Mouse (Mus musculus) frontal cortex, adult (tissue): ENCODE data around the gene Srpk1.
A peak's percentile ranks its signal among the peaks of the same experiment; 100 is the strongest.

ENCODE experiments used
- ATAC-seq: cut with Nextera tagmentation; 2 replicates; pipeline ENCODE4 v1.9.2; 2017; ENCODE audit warnings: mild to moderate bottlenecking, moderate library complexity, mixed read lengths; ENCODE audit not compliant: low TSS enrichment

The Srpk1 gene

DNA sequence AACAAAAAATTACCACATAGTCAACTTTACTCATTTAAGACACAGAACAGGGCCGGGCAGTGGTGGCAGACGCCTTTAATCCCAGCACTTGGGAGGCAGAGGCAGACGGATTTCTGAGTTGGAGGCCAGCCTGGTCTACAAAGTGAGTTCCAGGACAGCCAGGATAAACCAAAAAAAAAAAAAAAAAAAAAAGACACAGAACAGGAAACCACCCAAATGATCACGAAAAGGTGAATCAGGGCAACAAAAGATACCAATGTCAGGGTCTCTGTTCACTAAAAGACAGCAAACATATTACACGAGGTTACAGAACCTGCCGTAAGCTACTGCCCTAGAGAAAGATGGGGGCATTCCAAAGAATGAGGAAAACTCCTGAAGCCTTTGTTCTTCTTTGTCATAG lies 9.4 kb downstream of the Srpk1 start:
- ATAC-seq = no peak

DNA sequence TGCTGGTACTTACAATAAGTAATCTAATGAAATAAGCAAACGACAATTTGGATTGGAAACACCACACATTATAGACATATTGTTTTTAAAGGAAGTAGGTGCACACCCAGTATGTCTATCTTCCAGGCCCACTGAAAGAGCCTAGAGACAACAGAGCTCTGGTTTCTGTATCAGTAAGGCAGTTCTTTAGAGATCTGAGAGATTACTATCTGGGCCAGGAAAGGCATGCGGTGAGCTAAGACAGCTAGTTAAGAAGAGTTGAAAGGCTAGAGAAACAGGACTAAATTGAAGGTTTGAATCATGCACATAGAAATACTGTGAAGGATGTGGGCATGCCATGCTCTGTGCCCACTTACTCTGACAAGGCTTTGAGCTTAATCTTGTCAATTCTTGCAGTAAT lies 9.9 kb downstream of the Srpk1 start:
- no peak for ATAC-seq

DNA sequence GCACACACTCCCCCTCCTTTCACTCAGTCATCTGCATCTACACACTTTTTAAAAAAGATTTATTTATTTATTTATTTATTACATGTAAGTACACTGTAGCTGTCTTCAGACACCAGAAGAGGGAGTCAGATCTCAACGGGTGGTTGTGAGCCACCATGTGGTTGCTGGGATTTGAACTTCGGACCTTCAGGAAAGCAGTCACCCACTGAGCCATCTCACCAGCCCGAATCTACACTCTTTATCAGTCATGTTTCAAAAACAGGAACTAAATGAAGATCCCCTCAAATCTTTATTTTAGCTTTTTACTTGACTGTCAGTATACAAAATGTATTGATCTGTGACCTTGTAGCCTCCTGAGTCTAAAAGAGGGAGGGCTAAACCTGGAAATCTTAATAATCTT lies 13.0 kb downstream of the Srpk1 start:
- ATAC-seq = no peak

DNA sequence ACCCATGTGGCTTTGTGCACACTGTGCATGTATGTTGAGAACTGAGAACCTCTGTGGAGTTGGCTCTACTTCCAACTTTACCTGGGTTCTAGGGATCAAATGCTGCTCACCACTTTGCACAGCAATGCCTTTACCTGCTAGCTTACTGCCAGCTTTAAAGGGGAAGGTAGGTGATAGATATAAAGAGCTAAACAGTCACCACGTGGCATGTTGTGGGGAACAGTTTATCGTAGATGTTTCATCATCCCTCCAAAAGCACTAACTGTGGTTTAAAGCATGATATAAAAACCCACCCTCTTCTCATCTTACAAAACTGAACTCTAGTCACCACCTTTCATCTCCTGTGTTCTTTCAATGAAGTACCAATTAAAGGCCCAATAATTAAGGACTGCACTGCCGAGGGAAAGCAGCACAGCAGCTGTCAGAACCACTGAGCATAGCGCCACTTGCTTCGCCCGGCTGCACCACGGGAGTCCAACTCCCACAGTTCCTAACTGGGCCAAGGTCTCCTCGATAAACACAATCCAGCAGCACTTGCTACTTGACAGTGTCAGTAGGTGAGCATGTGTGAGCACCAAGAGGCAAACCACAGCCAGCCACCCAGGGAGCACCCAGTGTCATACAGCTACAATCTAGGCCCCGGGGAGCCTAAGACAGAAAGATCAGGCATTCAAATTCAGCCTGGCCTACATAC lies 20.8 kb downstream of the Srpk1 start:
- ATAC-seq = no peak

DNA sequence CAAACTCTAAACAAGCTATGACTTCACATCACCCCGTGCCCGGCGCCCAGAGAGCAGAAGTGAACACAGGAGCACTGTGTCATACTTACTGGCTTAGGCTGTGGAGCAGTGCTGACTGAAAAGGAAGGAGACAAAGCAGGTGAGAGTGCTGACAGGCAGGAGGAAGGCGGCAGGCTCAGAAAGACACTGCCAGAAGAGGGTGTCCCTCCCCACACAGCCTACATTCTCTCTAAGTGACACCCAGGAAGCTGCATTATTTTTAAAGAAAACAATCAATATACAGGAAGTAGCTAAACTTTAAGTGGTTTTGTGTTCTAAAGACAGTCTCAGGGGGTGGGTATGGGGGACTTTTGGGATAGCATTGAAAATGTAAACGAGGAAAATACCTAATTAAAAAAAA lies 21.7 kb downstream of the Srpk1 start:
- no peak for ATAC-seq

DNA sequence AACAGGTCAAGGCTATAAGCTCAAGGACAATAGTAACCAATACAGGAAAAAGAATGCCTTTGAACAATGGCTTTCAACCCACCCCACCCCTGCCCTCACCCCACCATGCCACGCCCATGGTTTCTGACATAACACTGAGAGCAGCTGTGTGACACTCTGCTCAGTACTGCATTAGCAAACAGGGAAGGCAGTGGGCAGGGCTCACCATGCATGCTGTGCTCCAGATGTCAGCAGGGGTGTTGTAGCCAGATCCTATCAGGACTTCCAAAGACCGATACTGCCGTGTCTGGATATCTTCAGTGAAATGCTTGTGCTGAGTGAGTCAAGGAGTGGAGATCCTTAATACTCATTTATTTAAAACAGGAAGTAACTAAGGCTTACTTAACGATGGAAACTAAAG lies 28.5 kb downstream of the Srpk1 start:
- ATAC-seq = no peak

DNA sequence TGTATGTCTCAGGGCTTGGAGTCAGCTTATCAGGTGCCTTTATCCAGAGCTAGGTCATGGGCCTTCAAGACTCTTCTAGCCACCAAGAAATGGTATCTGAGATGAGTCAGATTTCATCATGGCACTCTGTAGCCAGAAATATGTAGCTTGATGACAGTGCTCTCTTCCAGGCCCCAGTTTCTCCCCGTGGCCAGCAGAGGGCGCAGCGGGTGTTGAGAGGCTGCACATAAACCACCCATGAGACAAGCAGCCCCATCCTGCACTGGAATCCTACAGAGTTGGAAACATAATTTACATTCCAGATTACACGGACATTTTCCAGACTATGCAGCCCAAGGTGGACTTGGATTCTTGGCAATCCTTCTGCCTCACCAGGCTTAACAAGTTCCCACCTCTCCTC lies 29.5 kb downstream of the Srpk1 start:
- peak; percentile 87 for ATAC-seq

DNA sequence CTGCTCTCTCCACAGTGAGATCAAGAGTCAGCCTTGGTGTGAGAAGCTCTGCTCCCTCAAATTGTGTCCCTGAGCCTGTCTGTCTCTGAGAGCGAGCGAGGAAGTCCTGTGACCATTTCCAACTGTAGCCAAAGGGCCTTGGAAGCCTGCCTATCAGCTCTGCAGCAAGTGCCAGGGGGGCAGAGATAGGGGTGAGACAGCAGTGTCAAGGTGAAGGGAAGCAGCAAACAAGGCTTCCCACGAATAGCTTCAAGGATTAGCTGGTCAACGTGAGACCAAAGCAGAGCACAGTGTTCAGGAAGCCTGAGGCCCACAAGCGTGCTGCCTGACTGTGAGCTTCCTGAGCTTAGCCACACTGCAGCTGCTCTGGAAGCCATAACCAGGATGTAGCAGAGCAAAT lies 31.0 kb downstream of the Srpk1 start:
- no peak for ATAC-seq

DNA sequence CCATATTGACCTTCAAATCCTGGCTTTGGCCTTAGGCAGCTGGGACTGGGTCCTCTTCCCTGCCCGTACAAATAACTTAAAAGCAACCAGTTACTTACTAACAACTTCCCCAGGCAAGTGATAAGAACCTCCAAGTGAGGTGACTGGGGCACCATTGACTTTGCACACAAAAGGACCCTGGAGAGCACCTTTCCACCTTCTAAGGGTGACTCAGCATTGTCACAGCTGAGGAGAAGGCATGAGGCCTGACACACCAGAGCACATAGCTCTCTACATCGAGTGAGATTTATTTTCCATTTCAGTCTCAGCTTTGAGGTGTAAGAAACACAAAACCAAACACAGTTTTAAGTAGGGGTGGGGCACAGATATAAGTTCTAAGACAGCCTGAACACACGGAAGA lies 31.9 kb downstream of the Srpk1 start:
- no peak for ATAC-seq

DNA sequence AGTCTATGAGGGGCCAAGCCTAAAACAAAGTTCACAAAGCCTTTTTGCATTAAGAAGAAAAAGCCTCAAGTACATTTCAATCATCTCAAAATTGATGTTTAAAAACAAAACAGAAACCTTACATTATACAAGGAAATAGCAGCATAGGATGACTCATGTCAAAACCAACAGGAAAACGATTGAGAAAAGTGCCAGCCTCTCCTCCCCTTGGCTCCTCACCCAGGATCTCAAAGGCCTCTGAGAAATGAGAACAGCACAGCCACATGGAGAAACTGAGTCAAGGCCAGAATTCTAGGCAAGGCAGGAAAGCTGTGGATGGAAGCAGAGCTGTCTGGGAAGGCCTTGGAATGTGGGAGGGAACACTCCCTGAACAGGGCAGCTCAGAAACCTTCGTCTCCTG lies 33.9 kb downstream of the Srpk1 start:
- no peak for ATAC-seq

DNA sequence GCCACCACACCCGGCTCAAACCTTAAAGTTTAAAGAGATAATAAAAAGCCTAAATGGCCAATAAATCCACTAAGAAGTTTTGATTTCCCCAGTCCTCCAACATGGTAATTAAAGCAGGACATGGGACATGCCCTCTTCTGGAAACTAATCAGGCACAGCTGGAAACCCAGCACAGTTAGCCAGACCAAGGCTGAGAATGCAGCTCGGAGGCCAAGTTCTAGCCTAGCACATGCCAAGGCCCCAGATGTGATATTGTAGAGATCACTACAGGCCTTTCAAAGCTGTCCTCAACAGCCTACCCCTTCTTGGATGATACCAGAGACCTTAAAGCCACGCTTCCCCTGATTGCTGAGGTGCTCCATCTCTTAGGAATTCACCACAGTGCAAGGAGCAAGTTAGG lies 36.0 kb downstream of the Srpk1 start:
- no peak for ATAC-seq

DNA sequence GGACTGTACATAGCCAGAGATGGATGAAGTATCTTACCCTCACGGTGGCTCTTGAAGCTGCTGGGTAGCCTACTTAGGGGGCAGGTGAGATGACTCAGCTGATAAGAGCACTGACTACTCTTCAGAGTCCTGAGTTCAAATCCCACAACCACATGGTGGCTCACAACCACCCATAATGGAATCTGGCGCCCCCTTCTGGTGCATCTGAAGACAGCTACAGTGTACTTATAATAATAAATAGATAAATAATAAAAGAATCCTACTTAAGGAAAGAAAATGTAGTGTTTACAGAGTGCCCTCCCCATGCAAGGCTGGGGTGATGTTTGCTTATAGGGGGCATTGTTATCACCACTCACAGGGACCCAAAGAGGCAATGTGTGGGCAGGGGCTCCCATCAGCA lies 41.5 kb downstream of the Srpk1 start:
- no peak for ATAC-seq

DNA sequence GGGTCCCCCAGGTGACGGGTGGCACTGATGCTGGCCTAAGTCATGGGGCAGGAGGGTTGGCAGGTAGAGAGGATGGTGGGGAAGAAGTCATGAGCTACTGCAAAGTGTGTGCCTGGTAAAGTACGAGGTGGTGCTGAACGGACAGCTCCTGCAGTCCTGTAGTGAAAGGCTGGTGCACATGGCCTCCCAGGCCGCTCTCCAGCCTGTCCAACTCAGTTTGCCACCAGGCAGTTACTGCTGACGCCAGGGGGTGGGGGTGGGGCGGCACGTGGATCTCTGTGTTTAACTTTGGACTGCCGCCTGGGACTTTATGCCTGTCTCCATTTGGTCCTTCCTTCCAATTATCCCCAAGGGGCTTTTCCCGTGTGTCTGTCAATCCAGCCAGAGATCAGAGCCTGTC lies 42.1 kb downstream of the Srpk1 start:
- no peak for ATAC-seq

DNA sequence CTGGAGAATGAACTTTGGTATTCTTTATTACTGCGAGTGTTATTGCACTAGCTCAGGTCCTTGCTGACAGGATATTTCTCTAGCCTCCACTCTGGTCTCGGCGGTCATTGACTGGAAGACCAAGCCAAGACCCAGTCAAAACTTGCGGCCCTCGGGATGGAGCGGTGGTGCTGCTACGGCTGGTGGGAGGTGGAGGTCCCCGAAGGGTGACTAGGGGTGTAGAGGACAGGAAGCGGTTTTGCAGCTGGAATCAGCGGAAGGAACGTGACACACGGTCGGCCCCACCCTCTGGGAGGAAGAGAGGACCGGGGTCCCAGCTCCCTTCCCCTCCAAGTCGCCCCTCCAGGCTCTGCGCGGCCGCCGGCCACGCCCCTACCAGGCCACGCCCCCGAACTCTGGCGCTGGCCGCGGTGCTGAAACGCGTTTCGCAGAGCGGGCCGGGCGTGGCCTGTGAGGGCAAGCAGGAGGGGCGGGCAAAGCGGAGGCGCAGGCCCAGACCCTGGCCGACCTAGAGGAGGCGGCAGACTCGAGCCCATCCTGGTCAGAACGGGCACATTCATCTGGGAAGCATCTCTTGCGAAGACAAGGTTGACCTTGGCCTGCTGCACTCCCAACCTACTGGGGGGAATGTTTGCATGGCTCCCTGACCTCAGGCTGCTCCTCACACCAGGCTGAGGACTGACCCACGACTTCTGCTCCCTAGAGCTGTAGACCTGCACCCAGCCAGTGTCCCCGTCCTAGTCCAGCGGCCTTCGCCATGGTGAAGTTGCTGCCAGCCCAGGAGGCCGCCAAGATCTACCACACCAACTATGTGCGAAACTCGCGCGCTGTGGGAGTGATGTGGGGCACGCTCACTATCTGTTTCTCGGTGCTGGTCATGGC lies 47.0 kb downstream of the Srpk1 start, which contains the start of gene Lhfpl5:
Gene Lhfpl5 (plus strand): TSS at position 398 of the 882 bp plus-strand sequence.
- ATAC-seq = peak; percentile 44; the same call in 1 of the 2 replicates

DNA sequence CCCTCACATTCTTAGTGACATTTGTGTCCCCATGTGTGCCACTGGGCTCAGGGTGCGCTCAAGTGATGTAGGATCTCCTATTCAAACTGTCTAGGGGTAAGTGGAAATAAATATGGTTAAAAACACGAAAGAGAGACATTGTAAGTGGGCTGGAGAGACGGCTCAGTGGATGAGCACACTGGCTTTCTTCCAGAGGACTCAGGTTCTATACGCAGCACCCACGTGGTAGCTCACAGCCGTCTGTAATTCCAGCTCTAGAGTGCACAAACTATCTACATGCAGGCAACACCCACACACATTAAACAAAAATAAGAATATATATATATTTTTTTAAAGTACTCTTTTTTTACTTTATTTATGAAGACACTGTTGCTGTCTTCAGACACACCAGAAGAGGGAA lies 49.6 kb downstream of the Srpk1 start:
- no peak for ATAC-seq

DNA sequence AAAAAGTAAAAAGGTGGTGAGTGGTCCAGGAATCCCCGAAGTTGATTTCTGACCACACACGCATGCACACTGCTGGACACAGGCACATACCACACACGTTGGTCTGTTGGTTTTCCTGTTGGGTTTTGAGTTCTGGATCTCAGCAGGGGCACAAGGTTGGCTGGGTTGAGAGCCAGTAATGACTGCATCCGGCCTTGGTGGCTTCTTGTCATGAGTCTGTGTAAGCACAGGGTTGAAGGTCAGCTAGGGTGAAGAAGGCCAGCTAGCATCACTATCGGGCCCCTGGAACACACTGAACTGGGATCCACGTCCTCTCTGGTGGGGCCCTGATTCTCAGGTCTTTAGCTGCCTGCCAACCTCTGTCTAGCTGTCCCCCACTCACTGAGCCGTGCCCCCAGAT lies 50.0 kb downstream of the Srpk1 start:
- ATAC-seq = no peak

DNA sequence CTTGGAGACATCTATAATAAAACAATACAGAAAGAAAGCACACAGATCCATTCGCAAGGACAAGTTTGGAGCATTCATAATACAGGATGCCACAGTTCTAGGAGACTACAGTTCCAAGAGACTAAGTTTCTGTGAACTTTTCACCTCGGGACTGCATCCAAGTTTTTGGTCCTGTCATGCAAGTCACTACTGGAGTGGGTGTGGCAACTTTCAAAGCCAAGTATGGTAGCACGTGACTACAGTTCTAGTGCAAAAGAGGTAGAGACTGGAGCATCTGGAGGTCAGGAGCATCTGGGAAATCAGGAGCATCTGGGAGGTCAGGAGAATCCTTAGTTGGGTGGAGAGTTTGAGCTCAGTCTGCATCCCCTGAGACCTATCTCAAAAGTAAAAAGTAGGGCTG lies 50.6 kb downstream of the Srpk1 start:
- no peak for ATAC-seq

DNA sequence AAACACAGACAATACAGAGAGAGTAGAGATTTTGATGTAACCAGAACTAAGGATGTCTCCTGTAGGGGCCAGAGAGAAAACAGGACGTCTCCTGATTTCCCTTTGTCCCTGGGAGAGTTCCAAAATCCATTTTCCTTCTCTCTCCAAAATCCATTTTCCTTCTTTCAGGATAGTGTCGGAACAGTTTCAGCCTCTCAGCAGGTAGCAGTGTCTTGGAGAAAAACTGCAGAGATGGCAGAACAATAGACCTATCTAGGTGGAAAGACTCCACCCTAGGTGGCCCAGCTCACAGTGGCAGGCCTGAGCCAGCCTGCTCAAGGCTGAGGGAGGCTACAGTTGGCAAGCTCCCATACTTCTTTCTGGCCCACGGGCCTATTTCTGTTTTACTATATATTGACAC lies 55.0 kb downstream of the Srpk1 start:
- no peak for ATAC-seq

DNA sequence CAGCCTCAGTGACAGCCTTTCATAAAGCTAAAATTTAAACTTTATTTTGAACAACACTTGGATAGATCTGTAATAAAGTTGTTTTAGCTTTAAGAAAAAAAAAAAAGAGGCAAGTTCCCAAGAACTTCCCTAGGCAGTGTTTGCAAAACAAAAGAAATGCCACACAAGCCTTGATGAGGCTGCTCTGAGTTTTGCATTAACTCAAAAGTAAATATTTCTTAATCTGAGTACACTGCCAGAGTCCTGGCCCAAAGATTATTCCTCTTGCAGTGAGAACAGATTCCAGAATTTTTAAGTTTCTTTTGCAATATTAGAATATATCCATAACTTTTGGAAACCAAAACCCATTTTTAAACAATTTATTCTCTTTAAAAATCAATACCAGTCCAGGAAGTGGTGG lies 57.3 kb downstream of the Srpk1 start:
- ATAC-seq = no peak

DNA sequence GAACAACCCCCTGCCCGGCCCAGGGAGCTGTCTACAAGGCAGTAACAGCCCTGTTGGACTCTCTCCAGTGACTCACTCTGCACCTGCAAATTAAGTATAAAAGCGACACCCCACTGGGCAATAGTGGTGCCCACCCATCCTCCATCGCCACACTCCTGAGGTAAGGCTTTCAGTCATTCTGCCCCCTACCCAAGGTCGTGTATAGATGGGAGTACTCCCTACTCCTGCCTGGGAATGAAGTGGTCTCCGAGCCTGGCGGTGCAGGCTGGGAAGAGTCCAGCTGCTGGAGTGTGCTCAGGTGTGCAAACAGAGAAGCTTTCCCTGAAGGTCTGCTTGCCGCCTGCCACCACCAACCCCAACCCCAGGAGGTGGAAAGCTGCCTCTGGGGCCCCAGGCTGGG lies 60.9 kb downstream of the Srpk1 start:
- ATAC-seq = no peak

DNA sequence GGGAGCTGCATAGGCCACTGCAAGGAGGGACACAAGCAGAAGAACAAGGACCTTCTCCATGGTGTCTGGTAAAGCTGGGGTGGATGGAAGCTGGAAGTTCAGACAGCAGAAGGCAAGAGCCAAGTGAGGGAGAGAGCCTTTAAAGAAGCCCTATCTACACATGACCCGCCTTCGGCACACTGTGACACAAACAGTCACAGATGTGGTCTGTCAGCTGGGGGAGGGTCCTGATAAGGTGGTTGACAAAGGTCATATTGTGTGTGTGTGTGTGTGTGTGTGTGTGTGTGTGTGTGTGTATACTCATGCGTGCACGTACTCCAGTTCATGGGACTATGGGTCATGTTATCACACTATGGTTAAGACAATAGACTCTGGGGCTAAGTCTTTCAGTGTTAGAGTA lies 61.9 kb downstream of the Srpk1 start, which contains the start of gene Clps:
Gene Clps (minus strand): TSS at position 169 of the 400 bp plus-strand sequence.
- no peak for ATAC-seq

DNA sequence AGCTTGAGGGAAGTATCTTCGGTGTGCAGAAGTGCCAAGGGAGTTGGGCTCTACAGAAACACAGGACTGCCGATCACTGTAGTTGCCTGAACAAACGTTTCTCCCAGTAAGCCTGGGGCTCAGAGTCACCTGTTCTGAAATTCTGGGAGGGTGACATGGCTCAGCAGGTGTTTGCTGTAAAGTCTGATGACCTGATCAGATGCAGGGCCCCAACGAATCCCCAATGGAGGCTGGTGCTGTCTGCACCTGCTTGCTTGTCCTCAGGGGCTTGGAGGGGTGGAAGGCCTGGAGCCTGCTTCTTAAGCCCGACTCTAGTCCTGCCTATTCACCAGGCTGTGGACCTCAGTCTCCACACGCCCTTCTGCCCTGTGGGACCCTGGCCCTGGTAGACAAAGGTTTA lies 64.7 kb downstream of the Srpk1 start:
- no peak for ATAC-seq
